Mouse (Mus musculus): ENCODE results near the gene Pnmal2. TPM values are rescaled to one million over a fixed set of nuclear protein-coding genes. Genes with fewer than 3 reads are reported as not detected.
"Not testable (repeated sequence)": the region's sequence is repeated elsewhere in the genome, so short reads cannot be mapped to it uniquely, and the experiment has no call there.

Gene Pnmal2
- total and polyA plus RNA-seq, 3 experiments = 0.07 TPM; not detected in 2

DNA sequence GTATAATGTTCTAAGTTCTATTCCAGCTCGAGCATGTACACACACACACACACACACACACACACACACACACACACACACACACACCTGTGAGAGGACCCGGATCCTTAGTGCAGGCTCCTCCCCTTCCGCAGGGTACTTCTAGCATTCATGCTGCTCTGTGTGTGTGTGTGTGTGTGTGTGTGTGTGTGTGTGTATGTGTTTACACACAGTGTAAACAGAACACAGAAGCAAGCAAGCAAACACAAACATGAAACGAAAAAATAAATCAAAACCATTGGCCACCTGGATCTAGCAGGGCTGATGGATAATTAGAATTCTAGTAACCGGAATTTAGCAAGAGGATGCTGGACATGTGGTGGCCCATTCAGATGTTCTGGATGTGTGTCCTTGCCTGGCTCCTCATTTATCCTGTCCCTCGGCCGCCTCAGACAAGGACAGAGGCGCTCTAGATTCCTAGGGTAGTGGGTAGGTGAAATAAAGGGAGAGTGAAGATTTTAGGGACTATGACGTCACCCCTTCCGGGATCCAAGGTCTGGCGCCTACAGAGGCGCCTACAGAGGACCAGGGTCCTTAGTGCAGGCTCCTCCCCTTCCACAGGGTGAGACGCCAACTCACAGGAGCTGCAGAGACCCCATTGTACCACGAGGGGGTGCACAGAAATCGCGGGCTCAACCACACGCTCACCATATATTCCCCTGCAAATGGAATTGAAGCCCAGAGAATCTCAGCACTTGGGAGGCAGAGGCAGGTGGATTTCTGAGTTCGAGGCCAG, 6.6 kb downstream of the Pnmal2 start (continued):
- TF ChIP-seq ZC3H11A (IDR thresholded peaks at IDR 0.05; ENCODE audit: low read depth, low read length) (peak; percentile 81), POLR2AphosphoS2 (IDR thresholded peaks at IDR 0.05; ENCODE audit: low read length) (no peak), BHLHE40 (IDR thresholded peaks at IDR 0.05; ENCODE audit: borderline replicate concordance, low read depth, low read length) (no peak), MYC (IDR thresholded peaks at IDR 0.05; ENCODE audit: low read depth, low read length) (0 out of 2 replicates have a peak, but pooled peaks have one; percentile 51)

DNA sequence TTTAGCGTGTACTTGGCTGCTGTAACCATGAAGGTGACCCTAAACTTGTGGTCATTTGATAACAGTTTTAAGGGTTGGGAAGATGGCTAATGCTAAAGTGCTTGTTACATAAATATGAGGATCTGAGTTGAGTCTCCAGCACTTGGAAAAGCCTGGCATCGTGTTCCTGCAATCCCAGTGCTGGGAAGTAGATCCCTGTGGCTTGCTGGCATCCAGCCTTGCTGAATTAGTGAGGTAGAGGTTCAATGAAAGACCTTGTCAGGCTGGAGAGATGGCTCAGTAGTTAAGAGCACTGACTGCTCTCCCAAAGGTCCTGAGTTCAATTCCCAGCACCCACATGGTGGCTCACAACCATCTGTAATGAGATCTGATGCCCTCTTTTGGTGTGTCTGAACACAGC, 9.3 kb downstream of the Pnmal2 start:
- H3K27me3 ChIP-seq (ENCODE audit: control insufficient read depth in 1 of 2, insufficient read depth in 2 of 2, low read length in 2 of 2); H3K9ac ChIP-seq (ENCODE audit: control insufficient read depth, low read depth, low read length, poor library complexity, severe bottlenecking); DNase-seq (ENCODE audit: low read depth, low spot score); H3K9me3 ChIP-seq (replicated peaks; ENCODE audit: insufficient read depth, low read length); H3K4me3 ChIP-seq (ENCODE audit: control insufficient read depth in 1 of 2, insufficient read depth in 1 of 2, low read depth in 2 of 2, low read length in 2 of 2); H3K79me2 ChIP-seq (ENCODE audit: control insufficient read depth, insufficient read depth, low read length, poor library complexity); H3K4me1 ChIP-seq (ENCODE audit: control insufficient read depth in 1 of 2, insufficient read depth in 2 of 2, low read length in 2 of 2); H3K36me3 ChIP-seq (ENCODE audit: control insufficient read depth in 1 of 2, insufficient read depth in 2 of 2, low read length in 2 of 2); H3K27ac ChIP-seq (ENCODE audit: control insufficient read depth, low read depth, low read length): not testable (repeated sequence)

DNA sequence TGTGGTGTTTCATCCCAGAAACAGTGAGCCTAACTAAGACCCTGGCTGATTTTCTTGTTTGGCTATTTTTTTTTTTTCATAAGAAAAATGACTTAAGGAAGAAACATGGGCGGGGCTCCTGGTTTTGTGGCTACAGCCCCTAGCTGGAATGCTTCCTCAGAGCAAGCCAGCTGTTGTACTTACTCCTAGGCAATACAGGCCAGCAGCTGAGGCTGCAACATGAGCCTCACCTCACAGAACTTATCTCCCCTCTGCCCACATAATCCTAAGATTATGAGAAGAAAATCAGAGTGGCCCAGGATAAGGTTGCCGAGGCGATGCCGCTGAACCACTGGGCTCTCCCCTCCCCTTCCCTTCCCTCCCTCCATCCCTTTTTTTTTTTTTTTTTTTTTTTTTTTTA, 11.2 kb downstream of the Pnmal2 start:
- DNase-seq (ENCODE audit: low read depth, low spot score) = peak; percentile 30
- no peaks in the 10 kb centered on the region for H3K27me3 ChIP-seq (ENCODE audit: control insufficient read depth in 1 of 2, insufficient read depth in 2 of 2, low read length in 2 of 2)
- no peak for TF ChIP-seq MAZ (IDR thresholded peaks at IDR 0.05; ENCODE audit: low read depth, low read length)
- TF ChIP-seq EP300 (IDR thresholded peaks at IDR 0.05; ENCODE audit: low read depth in 1 of 2, low read length in 2 of 2) = no peak
- TF ChIP-seq NELFE (IDR thresholded peaks at IDR 0.05; ENCODE audit: low read depth, low read length) = no peak
- no peak for TF ChIP-seq CHD2 (IDR thresholded peaks at IDR 0.05; ENCODE audit: low read length)
- TF ChIP-seq ZNF384 (IDR thresholded peaks at IDR 0.05; ENCODE audit: low read depth, low read length) = peak; percentile 35
- no peak for TF ChIP-seq MYB (IDR thresholded peaks at IDR 0.05; ENCODE audit: low read depth, low read length)
- TF ChIP-seq RCOR1 (IDR thresholded peaks at IDR 0.05; ENCODE audit: low read depth, low read length) = peak; percentile 67
- TF ChIP-seq JUND (IDR thresholded peaks at IDR 0.05; ENCODE audit: low read depth, low read length) = no peak

More for the DNA sequence above, 11.2 kb downstream of the Pnmal2 start:
- Histone ChIP-seq H3K36me3 (ENCODE audit: control insufficient read depth in 1 of 2, insufficient read depth in 2 of 2, low read length in 2 of 2) (no peaks in the 10 kb centered on the region; a peak in 1 of 4 replicates), H3K9ac (ENCODE audit: control insufficient read depth, low read depth, low read length, poor library complexity, severe bottlenecking) (no peak overlapping the region), H3K4me3 (ENCODE audit: control insufficient read depth in 1 of 2, insufficient read depth in 1 of 2, low read depth in 2 of 2, low read length in 2 of 2) (no peak overlapping the region), H3K79me2 (ENCODE audit: control insufficient read depth, insufficient read depth, low read length, poor library complexity) (no peaks in the 10 kb centered on the region), H3K27ac (ENCODE audit: control insufficient read depth, low read depth, low read length) (no peak overlapping the region), H3K9me3 (replicated peaks; ENCODE audit: insufficient read depth, low read length) (no peaks in the 10 kb centered on the region), H3K4me1 (ENCODE audit: control insufficient read depth in 1 of 2, insufficient read depth in 2 of 2, low read length in 2 of 2) (peaks cover 0 to 5% of the 10 kb centered on the region in 2 experiments; a peak in 2 of 4 replicates)
